Mouse (Mus musculus) CH12.LX (cell line): ENCODE measurements at regions not wholly inside any gene's neighbourhood (a gene's known extent, or its start where the extent isn't known, plus 50 kb on each side); places are given as distances from the start of the nearest gene placed in this dataset.

Experiments
- DNase-seq: peaks from one replicate; pipeline ENCODE4 v3.0.0-alpha.2; 2013; ENCODE audit errors: extremely low read depth
- H3K27ac ChIP-seq: 2 replicates; pipeline ENCODE4 v1.5.1; 2012; ENCODE audit warnings: low read depth, mild to moderate bottlenecking, control low read depth, moderate library complexity; ENCODE audit not compliant: insufficient read depth
- H3K27me3 ChIP-seq: replicated peaks from 2 replicates; pipeline ENCODE3; 2012; ENCODE audit warnings: inconsistent platforms
- H3K36me3 ChIP-seq, 2 experiments: replicated peaks in 1 of 2; 2 replicates each; pipeline versions ENCODE3 to v1.6.1; 2012; ENCODE audit warnings: inconsistent platforms in 1 of 2, low read length in 1 of 2, mild to moderate bottlenecking in 1 of 2, mixed read lengths in 1 of 2, moderate library complexity in 1 of 2; ENCODE audit not compliant: control insufficient read depth in 1 of 2, insufficient read depth in 1 of 2
- H3K4me1 ChIP-seq, 2 experiments: 2 replicates each; pipeline ENCODE4 v1.6.1; 2012; ENCODE audit warnings: inconsistent platforms in 1 of 2, moderate library complexity in 1 of 2; ENCODE audit not compliant: insufficient read depth in 2 of 2, control insufficient read depth in 1 of 2
- H3K4me2 ChIP-seq: 2 replicates; pipeline ENCODE4 v1.6.1; 2012; ENCODE audit warnings: low read depth, mild to moderate bottlenecking, control low read depth; ENCODE audit not compliant: poor library complexity, insufficient read depth, severe bottlenecking
- H3K4me3 ChIP-seq, 3 experiments: fragments of 150-350 bp in 1 of 3; sonication (generic) in 1 of 3; replicated peaks in 1 of 3; 2 replicates each; pipeline versions ENCODE3 to v1.5.1; 2011 to 2012; ENCODE audit warnings: low read depth in 2 of 3, low read length in 2 of 3, mild to moderate bottlenecking in 2 of 3, moderate library complexity in 2 of 3, control low read depth in 1 of 3, improper control_type of control experiment in 1 of 3, inconsistent platforms in 1 of 3, mixed read lengths in 1 of 3; ENCODE audit not compliant: poor library complexity in 1 of 3
- H3K79me2 ChIP-seq: replicated peaks from 2 replicates; pipeline ENCODE4 v1.6.1; 2012; ENCODE audit warnings: mild to moderate bottlenecking, moderate library complexity; ENCODE audit not compliant: control insufficient read depth, poor library complexity, insufficient read depth, severe bottlenecking; ENCODE audit errors: extremely low read depth
- H3K9ac ChIP-seq: 2 replicates; pipeline ENCODE4 v1.6.1; 2012; ENCODE audit warnings: low read depth, mild to moderate bottlenecking, control low read depth, moderate library complexity; ENCODE audit not compliant: insufficient read depth
- H3K9me3 ChIP-seq: replicated peaks from 2 replicates; pipeline ENCODE3; 2012; ENCODE audit warnings: low read length, inconsistent platforms, mixed read lengths
- BHLHE40 ChIP-seq: IDR thresholded peaks from 2 replicates; pipeline ENCODE4 v1.6.1; 2011; ENCODE audit warnings: mild to moderate bottlenecking, low read depth, low read length, improper control_type of control experiment
- ELF1 ChIP-seq: IDR thresholded peaks from 2 replicates; pipeline ENCODE4 v1.6.1; 2014; ENCODE audit warnings: low read depth, mild to moderate bottlenecking, inconsistent platforms, low read length, improper control_type of control experiment
- IRF4 ChIP-seq: IDR thresholded peaks from 2 replicates; pipeline ENCODE4 v1.6.1; 2014; ENCODE audit warnings: low read depth, mild to moderate bottlenecking, inconsistent platforms, low read length, improper control_type of control experiment
- JUN ChIP-seq: IDR thresholded peaks from 2 replicates; pipeline ENCODE4 v1.6.1; 2011; ENCODE audit warnings: low read depth, mild to moderate bottlenecking, low read length, improper control_type of control experiment, moderate library complexity; ENCODE audit not compliant: insufficient read depth
- KAT2A ChIP-seq: IDR thresholded peaks from 2 replicates; pipeline ENCODE4 v1.6.1; 2012; ENCODE audit warnings: low read length, improper control_type of control experiment, inconsistent platforms; ENCODE audit not compliant: insufficient replicate concordance
- POLR2A ChIP-seq: IDR thresholded peaks from 2 replicates; pipeline ENCODE4 v1.6.1; 2011; ENCODE audit warnings: low read depth, mild to moderate bottlenecking, improper control_type of control experiment, low read length
- RCOR1 ChIP-seq: conservative IDR thresholded peaks from 2 replicates; pipeline ENCODE4 v1.6.1; 2012; ENCODE audit warnings: low read depth, mild to moderate bottlenecking, inconsistent platforms, low read length, improper control_type of control experiment
- UBTF ChIP-seq: IDR thresholded peaks from 2 replicates; pipeline ENCODE4 v1.6.1; 2012; ENCODE audit warnings: low read depth, mild to moderate bottlenecking, inconsistent platforms, low read length, improper control_type of control experiment, moderate library complexity
- USF1 ChIP-seq: IDR thresholded peaks from 2 replicates; pipeline ENCODE4 v1.6.1; 2014; ENCODE audit warnings: low read depth, mild to moderate bottlenecking, inconsistent platforms, low read length, improper control_type of control experiment
- dilution Hi-C: fragments of 300-500 bp; cut with MboI; formaldehyde crosslinking; loops from 2 replicates; pipeline ENCODE4 v1.14.3; 2020; ENCODE audit warnings: low sequenced_read_pairs; ENCODE audit not compliant: extremely low pct_unique_long_range_greater_than_20kb, extremely low pct_ligation_motif_present
- in situ Hi-C: fragments of 300-500 bp; cut with MboI; formaldehyde crosslinking; loops from 3 replicates; pipeline ENCODE4 v1.14.3; 2019; ENCODE audit warnings: low sequenced_read_pairs, low pct_ligation_motif_present, low pct_unique_long_range_greater_than_20kb, mixed read lengths

GRCm38 (mm10) chr14:47898605-47899004 lies 222.0 kb upstream of the Peli2 start:
- Histone ChIP-seq H3K79me2 (no peaks in the 10 kb centered on the region), H3K4me2 (no peak overlapping the region)
- dilution Hi-C loops: no loop called here

GRCm38 (mm10) chr14:47905334-47905733 lies 215.3 kb upstream of the Peli2 start:
- dilution Hi-C loops: no loop called here
- no peaks in the 10 kb centered on the region for H3K9me3 ChIP-seq

More at GRCm38 (mm10) chr14:47898605-47899004, 222.0 kb upstream of the Peli2 start:
- in situ Hi-C loops: no loop called here
- no peaks in the 10 kb centered on the region for H3K9me3 ChIP-seq
- no peaks in the 10 kb centered on the region for H3K27me3 ChIP-seq
- H3K9ac ChIP-seq: no peak overlapping the region
- DNase-seq: no peak
- no peaks in the 10 kb centered on the region for H3K4me1 ChIP-seq
- no peak overlapping the region for H3K27ac ChIP-seq
- H3K4me3 ChIP-seq: no peak overlapping the region
- H3K36me3 ChIP-seq: no peaks in the 10 kb centered on the region
- TF ChIP-seq IRF4 (no peak), USF1 (no peak), POLR2A (no peak), RCOR1 (no peak), UBTF (no peak)

GRCm38 (mm10) chr14:47909129-47909528 lies 211.5 kb upstream of the Peli2 start:
- DNase-seq: no peak
- dilution Hi-C loops: no loop called here

More at GRCm38 (mm10) chr14:47905334-47905733, 215.3 kb upstream of the Peli2 start:
- no peaks in the 10 kb centered on the region for H3K79me2 ChIP-seq
- no peak overlapping the region for H3K4me3 ChIP-seq
- H3K27me3 ChIP-seq: no peaks in the 10 kb centered on the region
- in situ Hi-C loops: no loop called here
- no peaks in the 10 kb centered on the region for H3K4me1 ChIP-seq
- no peak for TF ChIP-seq JUN
- TF ChIP-seq KAT2A: no peak
- TF ChIP-seq ELF1: no peak
- H3K27ac ChIP-seq: no peak overlapping the region
- H3K9ac ChIP-seq: no peak overlapping the region
- no peak for DNase-seq
- H3K36me3 ChIP-seq: no peaks in the 10 kb centered on the region
- H3K4me2 ChIP-seq: no peak overlapping the region

More at GRCm38 (mm10) chr14:47909129-47909528, 211.5 kb upstream of the Peli2 start:
- no peaks in the 10 kb centered on the region for H3K4me1 ChIP-seq
- H3K36me3 ChIP-seq: no peaks in the 10 kb centered on the region
- H3K4me3 ChIP-seq: no peak overlapping the region
- no peak overlapping the region for H3K27ac ChIP-seq
- no peaks in the 10 kb centered on the region for H3K9me3 ChIP-seq
- H3K79me2 ChIP-seq: no peaks in the 10 kb centered on the region
- peak overlapping the region; percentile 16; the same call in 1 of the 2 replicates for H3K4me2 ChIP-seq
- TF ChIP-seq BHLHE40 (peak; percentile 83), UBTF (no peak)
- TF ChIP-seq, all 38 proteins: peak for 1
- Histone ChIP-seq H3K9ac (no peak overlapping the region), H3K27me3 (no peaks in the 10 kb centered on the region)
- in situ Hi-C loops: no loop called here
